Mouse (Mus musculus): ENCODE measurements at regions not wholly inside any gene's neighbourhood (a gene's known extent, or its start where the extent isn't known, plus 50 kb on each side); places are given as distances from the start of the nearest gene placed in this dataset.

- no peak for TF ChIP-seq FLI1 (IDR thresholded peaks at IDR 0.05; ENCODE audit: low read length)
- TF ChIP-seq GATA1 (IDR thresholded peaks at IDR 0.05; ENCODE audit: borderline replicate concordance, low read length) = no peak
Measured at GRCm38 (mm10) chr1:64220040-64220439, 98.0 kb upstream of the Klf7 start.
